Mouse (Mus musculus): Measurements from ENCODE around the gene Rab40c. TPM values are rescaled to one million over a fixed set of nuclear protein-coding genes. Genes with fewer than 3 reads are reported as not detected.

Gene Rab40c
- polyA plus RNA-seq, 1 experiment from 2014 or later = 20.2 TPM

DNA sequence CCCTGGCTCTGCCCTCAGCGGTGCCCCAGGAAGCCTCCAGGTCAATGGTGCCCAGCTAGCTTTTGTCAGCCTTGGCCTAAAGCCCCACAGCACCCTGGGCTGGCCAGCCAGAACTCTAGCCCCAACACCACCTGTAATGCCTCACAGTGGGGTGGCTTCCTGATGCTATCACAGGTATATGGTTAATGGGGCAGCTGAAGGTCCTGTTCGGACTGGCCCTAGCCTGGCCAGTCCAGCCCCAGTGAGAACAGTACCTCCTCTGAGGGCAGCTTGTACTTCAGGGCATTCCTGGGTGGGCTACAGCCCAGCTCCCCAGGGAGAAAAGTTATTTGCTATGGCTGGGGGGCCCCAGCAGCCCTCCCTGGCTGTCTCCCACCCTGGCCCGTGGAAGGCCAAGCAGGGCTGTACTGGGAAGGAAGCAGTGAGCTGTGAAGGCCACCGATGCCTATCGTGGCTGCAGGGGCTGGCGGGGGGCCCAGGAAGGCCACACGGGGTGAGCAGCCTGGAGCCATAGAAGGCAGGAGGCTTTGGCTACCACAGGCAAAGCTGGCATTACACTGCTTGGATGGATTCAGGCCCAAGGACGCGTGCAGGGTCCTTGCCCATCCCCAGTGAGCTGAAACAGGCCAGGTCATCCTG lies 26.1 kb upstream of the Rab40c start:
- DNase-seq (ENCODE audit: low spot score) (no peak), ATAC-seq (ENCODE audit: low FRiP score, low TSS enrichment) (no peak)
- no peak for TF ChIP-seq EP300 (optimal IDR thresholded peaks at IDR 0.05)
- TF ChIP-seq CTCF (IDR thresholded peaks at IDR 0.05; ENCODE audit: low read depth) = no peak
- Histone ChIP-seq H3K27me3 (ENCODE audit: control insufficient read depth, insufficient read depth, low read length) (no peaks in the 10 kb centered on the region), H3K9me3 (ENCODE audit: control insufficient read depth, low read length) (no peaks in the 10 kb centered on the region), H3K9ac (ENCODE audit: low read length) (no peak overlapping the region), H3K4me1 (replicated peaks; ENCODE audit: control insufficient read depth, insufficient read depth) (no peaks in the 10 kb centered on the region), H3K36me3 (ENCODE audit: control insufficient read depth, insufficient read depth, low read length) (no peaks in the 10 kb centered on the region), H3K4me3 (ENCODE audit: low read depth, low read length) (no peak overlapping the region), H3K27ac (replicated peaks) (no peak overlapping the region), H3K4me2 (replicated peaks; ENCODE audit: low read depth) (no peak overlapping the region)
- WGBS = 72% methylated on average over 9 of the region's 9 CpGs

DNA sequence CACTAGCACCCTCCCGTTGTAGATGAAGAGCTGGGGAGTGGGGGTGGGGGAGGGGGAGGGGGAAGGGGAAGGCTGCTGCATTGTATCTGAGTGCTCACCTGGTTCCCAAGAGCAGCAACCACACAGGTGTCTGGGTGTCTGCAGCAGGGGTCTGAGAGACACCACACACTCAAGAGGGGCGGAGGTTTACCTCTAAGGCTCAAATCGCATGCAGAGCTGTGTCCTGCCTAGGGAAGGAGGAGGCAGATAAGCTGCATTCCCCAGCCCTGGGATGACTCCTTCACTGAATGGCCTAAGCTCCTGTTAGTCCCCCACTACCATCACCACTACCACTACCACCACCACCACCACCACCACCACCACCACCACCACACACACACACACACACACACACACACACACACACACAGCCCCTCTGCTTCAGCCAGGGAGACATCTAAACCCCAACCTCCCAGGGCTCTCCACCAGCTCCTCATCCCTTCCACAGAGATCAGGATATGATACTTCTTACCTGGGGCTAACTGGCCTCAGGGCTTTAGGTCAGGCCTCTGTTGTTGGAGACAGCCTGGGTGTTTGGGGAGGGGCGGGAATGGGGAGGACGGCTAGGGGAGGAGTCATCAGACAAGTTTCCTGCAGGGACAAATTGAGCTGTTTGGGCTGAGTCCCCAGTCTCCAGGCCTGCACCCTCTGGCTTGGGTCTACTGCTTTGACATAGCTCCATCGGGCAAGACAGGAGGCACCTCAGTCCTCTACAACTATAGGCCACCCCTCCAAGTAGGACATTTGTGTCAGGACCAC lies 25.0 kb upstream of the Rab40c start, which contains the start of the genes Pigq and Nhlrc4:
Gene Pigq, minus strand, starts transcription at position 571 of the 798 bp plus-strand sequence.
Gene Nhlrc4, minus strand, starts transcription at position 596 of the 798 bp plus-strand sequence.
- Histone ChIP-seq H3K4me1 (replicated peaks; ENCODE audit: control insufficient read depth, insufficient read depth) (no peaks in the 10 kb centered on the region), H3K4me2 (replicated peaks; ENCODE audit: low read depth) (no peak within 1 kb of the TSS), H3K9ac (ENCODE audit: low read length) (no peak within 1 kb of the TSS), H3K27me3 (ENCODE audit: control insufficient read depth, insufficient read depth, low read length) (no peaks in the 10 kb centered on the region), H3K4me3 (ENCODE audit: low read depth, low read length) (no peak within 1 kb of the TSS), H3K36me3 (ENCODE audit: control insufficient read depth, insufficient read depth, low read length) (no peaks in the 10 kb centered on the region), H3K9me3 (ENCODE audit: control insufficient read depth, low read length) (no peaks in the 10 kb centered on the region), H3K27ac (replicated peaks) (no peak within 1 kb of the TSS)
- ATAC-seq (ENCODE audit: low FRiP score, low TSS enrichment) (no peak), DNase-seq (ENCODE audit: low spot score) (no peak)
- 50% methylated on average over 6 of the region's 6 CpGs for WGBS
- TF ChIP-seq CTCF (IDR thresholded peaks at IDR 0.05; ENCODE audit: low read depth) = no peak
- no peak for TF ChIP-seq EP300 (optimal IDR thresholded peaks at IDR 0.05)

DNA sequence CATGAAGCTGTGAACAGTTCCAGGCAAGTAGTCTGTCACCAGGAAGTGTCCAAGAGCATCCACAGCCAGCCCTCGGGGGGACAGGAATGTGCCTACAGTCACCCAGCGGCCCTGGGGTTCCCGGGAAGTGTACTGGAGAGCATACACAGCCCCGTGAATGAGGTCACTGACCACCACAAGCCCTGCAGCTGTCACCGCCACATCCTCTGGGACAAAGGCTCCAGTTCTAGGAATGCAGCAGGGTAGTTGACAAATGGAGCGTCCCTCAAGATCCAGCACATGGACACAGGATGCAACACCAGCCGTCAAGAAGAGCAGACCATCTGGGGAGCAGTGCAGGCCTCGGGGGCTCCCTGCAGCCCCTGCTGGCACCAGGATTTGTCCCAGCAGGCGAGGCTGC lies 24.2 kb upstream of the Rab40c start:
- no peaks in the 10 kb centered on the region for H3K36me3 ChIP-seq (ENCODE audit: control insufficient read depth, insufficient read depth, low read length)
- 67% methylated on average over 9 of the region's 9 CpGs for WGBS
- H3K27ac ChIP-seq (replicated peaks) = no peak overlapping the region
- no peaks in the 10 kb centered on the region for H3K27me3 ChIP-seq (ENCODE audit: control insufficient read depth, insufficient read depth, low read length)
- no peak overlapping the region for H3K9ac ChIP-seq (ENCODE audit: low read length)
- ATAC-seq (ENCODE audit: low FRiP score, low TSS enrichment) (no peak), DNase-seq (ENCODE audit: low spot score) (no peak)
- H3K4me1 ChIP-seq (replicated peaks; ENCODE audit: control insufficient read depth, insufficient read depth) = no peaks in the 10 kb centered on the region
- no peak overlapping the region for H3K4me3 ChIP-seq (ENCODE audit: low read depth, low read length)
- H3K9me3 ChIP-seq (ENCODE audit: control insufficient read depth, low read length) = no peaks in the 10 kb centered on the region
- TF ChIP-seq CTCF (IDR thresholded peaks at IDR 0.05; ENCODE audit: low read depth) (no peak), EP300 (optimal IDR thresholded peaks at IDR 0.05) (no peak)
- no peak overlapping the region for H3K4me2 ChIP-seq (replicated peaks; ENCODE audit: low read depth)

DNA sequence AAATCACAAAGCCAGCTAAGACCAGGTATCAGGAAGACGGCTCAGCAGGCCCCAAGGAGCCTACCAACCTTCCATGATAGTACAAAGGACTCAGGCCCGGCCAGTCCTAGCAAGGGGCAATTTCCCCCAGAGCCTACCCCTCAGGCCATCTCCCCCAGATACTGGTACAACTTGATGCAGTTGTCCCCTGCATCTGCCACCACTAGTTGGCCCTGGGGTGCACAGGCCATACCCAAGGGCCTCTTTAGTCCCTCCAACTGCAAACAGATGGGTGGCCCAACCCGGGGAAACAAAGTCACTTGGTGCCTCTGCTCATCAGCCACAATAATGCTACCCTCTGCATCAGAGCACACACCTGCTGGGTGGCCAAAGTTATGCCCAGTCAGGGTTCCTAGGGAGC lies 23.7 kb upstream of the Rab40c start:
- Histone ChIP-seq H3K4me2 (replicated peaks; ENCODE audit: low read depth) (no peak overlapping the region), H3K27me3 (ENCODE audit: control insufficient read depth, insufficient read depth, low read length) (no peaks in the 10 kb centered on the region), H3K27ac (replicated peaks) (no peak overlapping the region), H3K36me3 (ENCODE audit: control insufficient read depth, insufficient read depth, low read length) (no peaks in the 10 kb centered on the region), H3K9me3 (ENCODE audit: control insufficient read depth, low read length) (no peaks in the 10 kb centered on the region), H3K4me1 (replicated peaks; ENCODE audit: control insufficient read depth, insufficient read depth) (no peaks in the 10 kb centered on the region), H3K4me3 (ENCODE audit: low read depth, low read length) (no peak overlapping the region), H3K9ac (ENCODE audit: low read length) (no peak overlapping the region)
- TF ChIP-seq EP300 (optimal IDR thresholded peaks at IDR 0.05) (no peak), CTCF (IDR thresholded peaks at IDR 0.05; ENCODE audit: low read depth) (no peak)
- WGBS = 70% methylated on average over 3 of the region's 3 CpGs
- DNase-seq (ENCODE audit: low spot score) (no peak), ATAC-seq (ENCODE audit: low FRiP score, low TSS enrichment) (no peak)

DNA sequence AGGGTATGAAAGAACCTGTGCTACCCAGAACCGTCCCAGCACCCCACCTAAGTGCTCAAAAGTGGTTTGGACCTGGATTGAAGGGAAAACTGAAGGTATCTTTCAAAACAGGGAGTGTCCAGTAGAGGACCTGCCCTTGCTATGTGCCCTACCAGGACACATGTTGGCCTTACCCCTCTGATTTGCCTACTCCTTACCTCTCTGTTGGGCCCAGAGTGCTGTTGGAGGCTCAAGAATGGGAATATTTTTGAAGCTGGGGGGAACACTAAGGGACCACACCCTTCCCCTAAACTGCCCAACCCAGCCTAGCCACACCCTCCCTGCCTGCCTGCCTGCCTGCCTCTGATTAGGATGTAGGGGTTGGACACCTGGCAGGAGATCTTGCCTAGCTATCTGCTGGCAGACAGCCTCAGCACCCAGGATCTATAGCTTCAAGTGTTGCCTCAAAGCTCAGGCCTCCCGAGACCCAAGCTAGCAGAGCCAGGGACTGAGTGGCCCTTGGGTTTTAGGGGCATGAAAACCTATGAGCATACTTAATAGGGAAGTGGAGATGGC lies 23.1 kb upstream of the Rab40c start:
- no peaks in the 10 kb centered on the region for H3K27me3 ChIP-seq (ENCODE audit: control insufficient read depth, insufficient read depth, low read length)
- H3K4me3 ChIP-seq (ENCODE audit: low read depth, low read length) = no peak overlapping the region
- H3K27ac ChIP-seq (replicated peaks) = no peak overlapping the region
- DNase-seq (ENCODE audit: low spot score) = no peak
- H3K9ac ChIP-seq (ENCODE audit: low read length) = no peak overlapping the region
- H3K36me3 ChIP-seq (ENCODE audit: control insufficient read depth, insufficient read depth, low read length) = no peaks in the 10 kb centered on the region
- no peak overlapping the region for H3K4me2 ChIP-seq (replicated peaks; ENCODE audit: low read depth)
- 74% methylated on average over 2 of the region's 2 CpGs for WGBS
- H3K4me1 ChIP-seq (replicated peaks; ENCODE audit: control insufficient read depth, insufficient read depth) = no peaks in the 10 kb centered on the region
- peak; percentile 35; the same call in 1 of the 2 replicates for ATAC-seq (ENCODE audit: low FRiP score, low TSS enrichment)
- TF ChIP-seq CTCF (IDR thresholded peaks at IDR 0.05; ENCODE audit: low read depth) = no peak
- no peak for TF ChIP-seq EP300 (optimal IDR thresholded peaks at IDR 0.05)
- H3K9me3 ChIP-seq (ENCODE audit: control insufficient read depth, low read length) = no peaks in the 10 kb centered on the region

Measured in stomach, postnatal 0 days (tissue).